Mouse (Mus musculus): ENCODE data around the gene Arnt2. TPM values are rescaled to one million over a fixed set of nuclear protein-coding genes. Genes with fewer than 3 reads are reported as not detected.

Arnt2 gene
- polyA plus RNA-seq, 1 experiment: 2.5 TPM

GRCm38 (mm10) chr7:84349976-84350375, 60.0 kb downstream of the Arnt2 start:
- H3K4me1 ChIP-seq (ENCODE audit: control insufficient read depth, insufficient read depth, low read length): no peaks in the 10 kb centered on the region; the same call in 1 of the 2 replicates
- H3K27ac ChIP-seq (ENCODE audit: control insufficient read depth, insufficient read depth, low read depth, low read length, poor library complexity): no peak overlapping the region
- H3K4me3 ChIP-seq (replicated peaks; ENCODE audit: control insufficient read depth, low read depth, low read length): no peak overlapping the region
- WGBS: 62% methylated on average over 2 of the region's 2 CpGs
- TF ChIP-seq CTCF (IDR thresholded peaks at IDR 0.05; ENCODE audit: control insufficient read depth, insufficient read depth, low read length) (no peak), POLR2A (IDR thresholded peaks at IDR 0.05; ENCODE audit: borderline replicate concordance, control insufficient read depth, low read depth, low read length) (no peak)

DNA sequence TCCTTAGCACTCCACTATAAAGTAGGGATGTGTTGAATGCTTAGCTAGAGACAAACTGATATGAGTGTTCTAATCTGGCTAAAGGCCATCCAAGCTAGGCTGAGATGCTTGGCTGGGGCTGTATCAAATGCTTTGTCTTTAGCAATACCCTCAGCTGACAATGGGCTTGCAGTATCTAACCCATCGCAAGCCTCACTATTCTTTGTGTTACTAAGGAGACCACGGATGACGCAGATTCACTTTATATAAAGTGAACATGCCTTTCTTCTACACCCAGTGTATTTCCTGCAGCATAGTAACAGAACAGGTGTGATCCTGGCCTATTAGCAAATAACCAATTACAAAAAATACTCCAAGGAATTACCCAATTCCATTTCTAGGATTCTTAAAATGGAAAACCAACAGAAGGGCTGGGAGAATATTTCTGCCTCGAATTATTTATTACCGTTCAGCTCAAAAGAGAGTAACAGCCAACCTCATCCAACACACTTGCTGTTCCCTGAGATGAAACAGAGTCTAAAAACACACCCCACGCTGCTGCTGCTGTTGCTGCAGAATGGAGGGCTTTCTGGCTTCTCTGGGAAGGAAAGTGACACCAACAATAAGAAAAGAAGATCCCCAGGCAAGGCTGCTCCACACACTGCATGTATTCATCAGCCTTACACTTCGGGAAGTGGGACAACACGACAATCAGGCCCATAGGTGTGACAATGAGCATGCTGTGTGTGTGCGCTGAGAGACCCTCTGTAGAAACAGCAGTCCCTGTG, 61.6 kb downstream of the Arnt2 start:
- WGBS: 80% methylated on average over 9 of the region's 9 CpGs
- TF ChIP-seq CTCF (IDR thresholded peaks at IDR 0.05; ENCODE audit: control insufficient read depth, insufficient read depth, low read length): no peak
- no peak for TF ChIP-seq POLR2A (IDR thresholded peaks at IDR 0.05; ENCODE audit: borderline replicate concordance, control insufficient read depth, low read depth, low read length)
- H3K4me1 ChIP-seq (ENCODE audit: control insufficient read depth, insufficient read depth, low read length): no peaks in the 10 kb centered on the region; the same call in 1 of the 2 replicates
- H3K4me3 ChIP-seq (replicated peaks; ENCODE audit: control insufficient read depth, low read depth, low read length): no peak overlapping the region
- no peak overlapping the region for H3K27ac ChIP-seq (ENCODE audit: control insufficient read depth, insufficient read depth, low read depth, low read length, poor library complexity)

DNA sequence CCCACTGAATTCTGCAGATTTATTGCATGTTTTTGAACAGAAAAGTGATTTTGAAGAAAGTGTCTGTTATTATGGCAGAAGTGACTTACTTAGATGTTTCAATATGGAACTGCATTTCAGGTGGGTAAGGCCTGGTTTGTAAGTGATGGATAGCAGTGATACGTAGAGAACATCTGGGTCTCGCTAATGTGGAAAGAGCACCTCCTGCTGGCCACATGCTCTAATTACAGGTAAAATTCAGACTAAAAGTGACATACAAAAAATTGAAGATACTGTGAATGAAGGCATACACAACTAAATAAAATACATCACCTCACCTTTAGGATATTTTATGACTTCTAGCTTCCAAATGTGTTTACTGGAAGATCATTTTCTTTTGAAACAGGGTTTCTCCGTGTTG, 66.8 kb downstream of the Arnt2 start:
- H3K27ac ChIP-seq (ENCODE audit: control insufficient read depth, insufficient read depth, low read depth, low read length, poor library complexity): no peak overlapping the region
- H3K4me1 ChIP-seq (ENCODE audit: control insufficient read depth, insufficient read depth, low read length): no peaks in the 10 kb centered on the region
- no peak for TF ChIP-seq CTCF (IDR thresholded peaks at IDR 0.05; ENCODE audit: control insufficient read depth, insufficient read depth, low read length)
- TF ChIP-seq POLR2A (IDR thresholded peaks at IDR 0.05; ENCODE audit: borderline replicate concordance, control insufficient read depth, low read depth, low read length): no peak
- WGBS: 87% methylated on average over 3 of the region's 3 CpGs
- H3K4me3 ChIP-seq (replicated peaks; ENCODE audit: control insufficient read depth, low read depth, low read length): no peak overlapping the region

DNA sequence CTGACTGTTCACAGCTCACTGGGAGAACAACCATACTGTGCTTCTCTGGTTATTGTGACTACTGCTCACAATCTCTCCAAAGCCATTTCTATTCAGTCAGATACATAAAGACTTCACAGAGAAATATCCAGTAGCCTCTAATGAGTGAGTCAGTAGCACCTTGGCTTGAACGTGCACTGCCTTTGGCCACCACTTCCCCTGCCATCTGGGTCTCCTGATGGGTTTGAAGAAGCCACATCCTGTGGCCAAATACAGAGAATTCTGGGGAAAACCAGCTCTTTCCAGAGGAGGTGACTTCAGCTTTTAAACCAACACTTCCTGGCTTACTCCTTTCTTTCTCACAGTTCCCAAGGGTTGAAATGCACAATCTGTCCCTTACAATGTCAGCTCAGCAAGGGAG, 69.0 kb downstream of the Arnt2 start:
- Histone ChIP-seq H3K27ac (ENCODE audit: control insufficient read depth, insufficient read depth, low read depth, low read length, poor library complexity) (no peak overlapping the region), H3K4me1 (ENCODE audit: control insufficient read depth, insufficient read depth, low read length) (no peaks in the 10 kb centered on the region), H3K4me3 (replicated peaks; ENCODE audit: control insufficient read depth, low read depth, low read length) (no peak overlapping the region)
- WGBS: 4% methylated on average over 1 of the region's 1 CpGs
- TF ChIP-seq POLR2A (IDR thresholded peaks at IDR 0.05; ENCODE audit: borderline replicate concordance, control insufficient read depth, low read depth, low read length) (no peak), CTCF (IDR thresholded peaks at IDR 0.05; ENCODE audit: control insufficient read depth, insufficient read depth, low read length) (no peak)

DNA sequence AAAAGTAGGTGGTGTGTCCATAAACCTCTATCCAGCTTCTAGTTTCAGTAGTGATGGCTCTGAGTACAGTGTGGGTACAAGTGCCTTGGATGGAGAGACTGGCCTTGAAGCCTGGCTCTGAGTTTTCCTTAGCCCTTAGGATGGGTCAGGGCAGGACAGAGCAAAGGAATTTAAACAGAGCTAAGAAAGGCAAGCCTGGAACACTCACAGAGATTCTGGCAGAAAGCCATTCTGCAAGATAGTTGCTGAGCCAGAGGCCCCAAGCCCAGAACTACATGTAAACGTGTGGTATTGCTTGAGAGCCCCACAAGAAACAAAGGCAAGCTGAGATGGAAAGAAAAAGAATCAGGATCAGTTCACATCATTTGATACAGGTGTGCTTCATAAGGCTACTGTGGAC, 70.8 kb downstream of the Arnt2 start:
- no peaks in the 10 kb centered on the region for H3K4me1 ChIP-seq (ENCODE audit: control insufficient read depth, insufficient read depth, low read length)
- TF ChIP-seq CTCF (IDR thresholded peaks at IDR 0.05; ENCODE audit: control insufficient read depth, insufficient read depth, low read length) (no peak), POLR2A (IDR thresholded peaks at IDR 0.05; ENCODE audit: borderline replicate concordance, control insufficient read depth, low read depth, low read length) (no peak)
- H3K4me3 ChIP-seq (replicated peaks; ENCODE audit: control insufficient read depth, low read depth, low read length): no peak overlapping the region
- WGBS: 52% methylated on average over 1 of the region's 1 CpGs
- no peak overlapping the region for H3K27ac ChIP-seq (ENCODE audit: control insufficient read depth, insufficient read depth, low read depth, low read length, poor library complexity)

DNA sequence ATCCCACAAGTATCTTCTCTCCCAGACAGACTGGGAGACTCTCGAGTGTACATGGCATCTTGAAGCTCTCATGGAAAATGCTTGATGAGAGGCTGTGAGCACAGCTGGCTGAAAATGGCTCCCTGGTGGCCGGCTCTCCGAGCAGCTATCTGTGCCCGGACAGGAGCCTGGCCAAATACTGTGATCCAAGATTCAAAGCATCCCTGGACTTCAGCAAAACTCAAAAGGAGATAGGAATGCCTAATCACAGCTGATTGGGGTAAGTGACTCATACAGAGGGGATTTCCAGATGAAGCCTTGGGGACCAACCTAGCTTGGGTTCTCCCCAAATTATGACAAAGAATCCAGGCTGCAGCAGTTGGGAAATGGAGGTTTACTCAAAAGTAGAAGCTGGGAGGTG, 72.2 kb downstream of the Arnt2 start:
- Histone ChIP-seq H3K4me3 (replicated peaks; ENCODE audit: control insufficient read depth, low read depth, low read length) (no peak overlapping the region), H3K4me1 (ENCODE audit: control insufficient read depth, insufficient read depth, low read length) (no peaks in the 10 kb centered on the region), H3K27ac (ENCODE audit: control insufficient read depth, insufficient read depth, low read depth, low read length, poor library complexity) (no peak overlapping the region)
- 77% methylated on average over 4 of the region's 4 CpGs for WGBS
- TF ChIP-seq POLR2A (IDR thresholded peaks at IDR 0.05; ENCODE audit: borderline replicate concordance, control insufficient read depth, low read depth, low read length) (no peak), CTCF (IDR thresholded peaks at IDR 0.05; ENCODE audit: control insufficient read depth, insufficient read depth, low read length) (no peak)

DNA sequence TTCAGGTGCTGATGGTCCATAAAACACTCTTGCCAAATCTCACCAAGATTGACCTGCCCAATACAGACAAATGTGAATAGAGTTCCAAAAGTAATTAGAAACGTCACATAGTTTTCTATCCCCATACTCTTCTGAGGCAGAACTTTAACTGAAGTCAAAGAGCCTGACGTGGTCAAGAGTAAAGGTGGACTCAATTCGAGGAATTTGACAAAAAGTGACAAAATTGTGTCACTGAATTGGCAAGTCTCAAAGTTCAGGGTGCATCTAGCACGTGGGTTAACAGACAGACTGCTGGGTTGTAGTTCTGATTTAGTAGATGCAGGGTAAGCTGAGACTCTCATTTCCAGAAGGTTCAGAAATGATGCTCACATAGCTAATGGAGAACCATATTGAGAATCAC, 73.1 kb downstream of the Arnt2 start:
- Histone ChIP-seq H3K27ac (ENCODE audit: control insufficient read depth, insufficient read depth, low read depth, low read length, poor library complexity) (no peak overlapping the region), H3K4me3 (replicated peaks; ENCODE audit: control insufficient read depth, low read depth, low read length) (no peak overlapping the region), H3K4me1 (ENCODE audit: control insufficient read depth, insufficient read depth, low read length) (no peaks in the 10 kb centered on the region)
- WGBS: 73% methylated on average over 4 of the region's 4 CpGs
- TF ChIP-seq POLR2A (IDR thresholded peaks at IDR 0.05; ENCODE audit: borderline replicate concordance, control insufficient read depth, low read depth, low read length) (no peak), CTCF (IDR thresholded peaks at IDR 0.05; ENCODE audit: control insufficient read depth, insufficient read depth, low read length) (no peak)

- WGBS: 75% methylated on average over 2 of the region's 2 CpGs
- TF ChIP-seq POLR2A (IDR thresholded peaks at IDR 0.05; ENCODE audit: borderline replicate concordance, control insufficient read depth, low read depth, low read length) (no peak), CTCF (IDR thresholded peaks at IDR 0.05; ENCODE audit: control insufficient read depth, insufficient read depth, low read length) (no peak)
- no peak overlapping the region for H3K27ac ChIP-seq (ENCODE audit: control insufficient read depth, insufficient read depth, low read depth, low read length, poor library complexity)
- no peaks in the 10 kb centered on the region for H3K4me1 ChIP-seq (ENCODE audit: control insufficient read depth, insufficient read depth, low read length)
- H3K4me3 ChIP-seq (replicated peaks; ENCODE audit: control insufficient read depth, low read depth, low read length): no peak overlapping the region
Measured at GRCm38 (mm10) chr7:84336580-84336886, 73.4 kb downstream of the Arnt2 start.

Measured in bone marrow, adult 2 months (tissue).